Mouse (Mus musculus): ENCODE results near the gene Znrf4. TPM values are rescaled to one million over a fixed set of nuclear protein-coding genes. Genes with fewer than 3 reads are reported as not detected.

Znrf4 gene
- polyA plus RNA-seq, 1 experiment = not detected

DNA sequence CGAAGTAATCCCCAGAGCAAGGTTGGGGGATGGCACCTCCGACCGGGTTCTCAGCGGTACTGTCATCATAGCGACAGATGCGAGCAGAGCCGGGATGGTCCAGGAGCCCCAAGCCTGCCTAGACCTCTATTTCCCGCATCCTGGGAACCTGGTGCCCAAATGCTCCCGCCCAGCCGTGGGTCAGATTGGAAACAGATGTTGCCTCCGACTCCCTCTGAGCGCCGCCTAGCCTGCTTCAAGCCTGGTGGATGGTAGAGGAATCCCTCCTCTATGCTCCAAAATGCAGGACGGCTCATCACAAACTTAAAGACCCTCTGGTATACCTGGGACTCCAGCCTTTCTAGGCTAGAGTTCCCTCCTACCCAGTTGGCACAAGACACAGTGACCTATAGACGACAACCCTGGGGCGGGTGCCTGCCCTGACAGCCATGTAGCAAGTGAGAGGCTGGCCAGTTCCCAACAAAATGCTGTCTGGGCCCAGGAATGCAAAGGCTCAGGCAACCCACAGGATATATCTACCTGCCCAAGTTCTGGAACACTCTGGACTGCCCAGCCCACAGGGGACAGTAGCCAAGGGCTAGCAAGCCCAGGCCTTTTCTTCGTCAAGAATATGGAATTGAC lies 49.3 kb downstream of the Znrf4 start:
- Histone ChIP-seq H3K79me3 (ENCODE audit: low read depth) (peaks cover 55% of the 10 kb centered on the region), H3K79me2 (ENCODE audit: control insufficient read depth, insufficient read depth) (peaks cover 88% of the 10 kb centered on the region), H3K4me3 (ENCODE audit: insufficient read depth, poor library complexity, severe bottlenecking) (peak overlapping the region; percentile 18), H3K36me3 (ENCODE audit: control insufficient read depth, insufficient read depth) (peaks cover under 1% of the 10 kb centered on the region), H3ac (ENCODE audit: control insufficient read depth, insufficient read length, low read depth) (peak overlapping the region; percentile 50), H3K27me3 (ENCODE audit: control insufficient read depth, insufficient read depth, insufficient read length) (no peaks in the 10 kb centered on the region)
- TF ChIP-seq CTCF (IDR thresholded peaks at IDR 0.05; ENCODE audit: control insufficient read depth, insufficient read depth, insufficient read length) (no peak), MAX (IDR thresholded peaks at IDR 0.05) (no peak), MYOG (IDR thresholded peaks at IDR 0.05; ENCODE audit: control insufficient read depth, extremely low read depth, insufficient read length) (no peak), USF1 (IDR thresholded peaks at IDR 0.05; ENCODE audit: low read depth) (no peak), MYOD1 (IDR thresholded peaks at IDR 0.05; ENCODE audit: control insufficient read depth, insufficient read length, low read depth) (no peak), FOSL1 (IDR thresholded peaks at IDR 0.05; ENCODE audit: insufficient read depth, low read length, poor library complexity, severe bottlenecking) (no peak), CEBPB (IDR thresholded peaks at IDR 0.05; ENCODE audit: low read depth) (no peak)

DNA sequence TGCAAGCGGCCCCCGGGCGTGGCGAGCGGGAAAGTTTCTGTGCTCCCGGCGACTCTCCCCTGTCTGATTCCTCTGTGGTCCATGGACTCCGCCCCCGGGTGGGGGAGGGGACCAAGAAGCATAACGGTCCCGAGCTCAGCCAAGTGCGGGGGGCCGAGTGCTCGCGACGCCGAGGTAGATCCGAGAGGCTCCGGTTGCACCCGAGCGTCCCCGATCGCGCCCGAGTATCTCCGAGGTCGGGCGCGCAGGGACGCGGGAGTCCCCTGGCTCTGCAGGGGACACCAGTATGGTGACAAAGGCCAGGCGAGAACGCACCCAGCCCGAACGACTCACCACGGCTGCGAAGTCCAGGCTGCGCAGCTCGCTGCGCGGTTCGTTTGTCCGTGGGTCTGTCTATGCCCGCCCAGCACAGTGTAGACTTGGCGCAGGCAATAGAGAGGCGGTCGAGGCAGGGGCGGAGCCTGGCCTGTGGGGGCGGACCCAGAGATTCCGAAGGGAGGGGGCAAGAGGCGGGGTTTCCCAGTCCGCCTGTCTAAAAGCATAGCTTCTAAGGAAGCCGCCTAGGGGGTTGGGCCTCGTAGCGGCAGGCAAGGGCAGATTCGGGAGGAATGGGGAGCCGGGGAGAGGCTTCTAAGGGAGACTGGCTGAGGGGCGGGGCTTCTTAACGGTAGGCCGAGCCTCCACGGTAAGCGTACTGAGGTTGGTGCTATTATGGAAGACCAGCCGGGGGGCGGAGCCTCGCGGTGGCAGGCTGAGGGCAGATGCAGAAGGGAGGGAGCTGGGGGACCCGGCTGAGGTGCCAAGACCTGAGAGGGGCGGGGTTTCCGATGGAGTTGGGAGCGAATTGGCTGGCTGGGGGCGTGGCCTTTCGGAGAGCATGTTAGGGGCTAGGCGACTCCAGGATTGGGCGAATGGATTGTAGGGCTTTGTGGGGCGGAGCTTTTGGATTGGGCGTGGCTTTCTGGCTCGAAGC lies 50.2 kb downstream of the Znrf4 start:
- Histone ChIP-seq H3K36me3 (ENCODE audit: control insufficient read depth, insufficient read depth) (peaks cover 7% of the 10 kb centered on the region), H3K79me3 (ENCODE audit: low read depth) (peaks cover 61% of the 10 kb centered on the region), H3K79me2 (ENCODE audit: control insufficient read depth, insufficient read depth) (peaks cover 86% of the 10 kb centered on the region), H3K4me3 (ENCODE audit: insufficient read depth, poor library complexity, severe bottlenecking) (peak overlapping the region; percentile 37), H3K27me3 (ENCODE audit: control insufficient read depth, insufficient read depth, insufficient read length) (no peaks in the 10 kb centered on the region), H3ac (ENCODE audit: control insufficient read depth, insufficient read length, low read depth) (peak overlapping the region; percentile 86)
- no peak for TF ChIP-seq CTCF (IDR thresholded peaks at IDR 0.05; ENCODE audit: control insufficient read depth, insufficient read depth, insufficient read length)
- TF ChIP-seq MAX (IDR thresholded peaks at IDR 0.05) = no peak
- no peak for TF ChIP-seq MYOG (IDR thresholded peaks at IDR 0.05; ENCODE audit: control insufficient read depth, extremely low read depth, insufficient read length)
- no peak for TF ChIP-seq MYOD1 (IDR thresholded peaks at IDR 0.05; ENCODE audit: control insufficient read depth, insufficient read length, low read depth)
- no peak for TF ChIP-seq FOSL1 (IDR thresholded peaks at IDR 0.05; ENCODE audit: insufficient read depth, low read length, poor library complexity, severe bottlenecking)
- TF ChIP-seq CEBPB (IDR thresholded peaks at IDR 0.05; ENCODE audit: low read depth) = no peak
- no peak for TF ChIP-seq USF1 (IDR thresholded peaks at IDR 0.05; ENCODE audit: low read depth)

Other genes with a start within 250 kb of the Znrf4 start
- gene Ticam1, start 235.6 kb downstream of the Znrf4 start, polyA plus RNA-seq (2012; fragmentation: generic; extraction: Trizol) = 5.8 TPM
- 27.5 TPM for gene Plin3, start 219.6 kb downstream of the Znrf4 start, polyA plus RNA-seq (2012; fragmentation: generic; extraction: Trizol)
- not detected for gene Arrdc5, start 212.1 kb downstream of the Znrf4 start, polyA plus RNA-seq (2012; fragmentation: generic; extraction: Trizol)
- gene Uhrf1, start 209.1 kb downstream of the Znrf4 start, polyA plus RNA-seq (2012; fragmentation: generic; extraction: Trizol) = 93.0 TPM
- gene Kdm4b, start 186.4 kb downstream of the Znrf4 start, polyA plus RNA-seq (2012; fragmentation: generic; extraction: Trizol) = 10.1 TPM
- gene Ptprs, start 35.9 kb downstream of the Znrf4 start, polyA plus RNA-seq (2012; fragmentation: generic; extraction: Trizol) = 56.8 TPM
- gene Gm20219, start 42.0 kb upstream of the Znrf4 start, polyA plus RNA-seq (2012; fragmentation: generic; extraction: Trizol) = 0.09 TPM
- 45.1 TPM for gene Safb2, start 72.2 kb upstream of the Znrf4 start, polyA plus RNA-seq (2012; fragmentation: generic; extraction: Trizol)
- 69.7 TPM for gene Safb, start 72.4 kb upstream of the Znrf4 start, polyA plus RNA-seq (2012; fragmentation: generic; extraction: Trizol)
- 250 TPM for gene 2410015M20Rik, start 97.3 kb upstream of the Znrf4 start, polyA plus RNA-seq (2012; fragmentation: generic; extraction: Trizol)
- 4,005 TPM for gene Rpl36, start 101.0 kb upstream of the Znrf4 start, polyA plus RNA-seq (2012; fragmentation: generic; extraction: Trizol)
- 120 TPM for gene Lonp1, start 114.5 kb upstream of the Znrf4 start, polyA plus RNA-seq (2012; fragmentation: generic; extraction: Trizol)
- gene Catsperd, start 115.7 kb upstream of the Znrf4 start, polyA plus RNA-seq (2012; fragmentation: generic; extraction: Trizol) = 0.07 TPM
- gene Ranbp3, start 160.9 kb upstream of the Znrf4 start, polyA plus RNA-seq (2012; fragmentation: generic; extraction: Trizol) = 107 TPM
- 312 TPM for gene Ndufa11, start 205.3 kb upstream of the Znrf4 start, polyA plus RNA-seq (2012; fragmentation: generic; extraction: Trizol)
- gene Vmac, start 205.6 kb upstream of the Znrf4 start, polyA plus RNA-seq (2012; fragmentation: generic; extraction: Trizol) = 4.5 TPM
- gene Nrtn, start 245.1 kb upstream of the Znrf4 start, polyA plus RNA-seq (2012; fragmentation: generic; extraction: Trizol) = 0.67 TPM

All from C2C12 (cell line).